Mouse (Mus musculus) left cerebral cortex, adult 2 months (tissue): ENCODE data around the gene Ifih1. TPM values are rescaled to one million over a fixed set of nuclear protein-coding genes. Genes with fewer than 3 reads are reported as not detected.
A peak's percentile ranks its signal among the peaks of the same experiment; 100 is the strongest.

Experiments
- DNase-seq, 2 experiments: peaks; one replicate each; pipeline ENCODE4 v3.0.0; 2021 to 2022; ENCODE audit warnings: low spot score in 2 of 2, mixed read lengths in 1 of 2; ENCODE audit errors: extremely low spot score in 1 of 2
- H3K27ac ChIP-seq: fragments of 200-600 bp; 2 replicates; pipeline ENCODE4 v1.8.1; 2022
- H3K4me3 ChIP-seq: fragments of 200-600 bp; 2 replicates; pipeline ENCODE4 v1.8.1; 2022
- CTCF ChIP-seq: fragments of 200-600 bp; IDR thresholded peaks from 2 replicates; pipeline ENCODE4 v1.8.1; 2022; ENCODE audit warnings: antibody characterized with exemption, mild to moderate bottlenecking, moderate library complexity
- intact Hi-C: fragments of 180-260 bp; cut with DNase I; formaldehyde crosslinking; loops from one replicate; pipeline ENCODE4 v1.15.1; 2025
- long read RNA-seq, 2 experiments: library from polyadenylated mRNA; stranded (forward); transcript quantifications; one replicate each; pipeline ENCODE4 v2.0.0; 2021; ENCODE audit warnings: borderline mapping rate in 2 of 2
- total RNA-seq, 2 experiments: library from RNA; stranded (reverse); gene quantifications; 2 replicates each; pipeline ENCODE4 v1.2.3; 2021

The Ifih1 gene
- 1 to 10 TPM; 2.6 TPM for total RNA-seq
- long read RNA-seq, experiment 1, full-length matches to known transcripts = 3 of 6 reads
- long read RNA-seq, experiment 1, partial matches to known transcripts = 0 of 6 reads
- long read RNA-seq, experiment 1, other reads (novel, unspliced or antisense) = 3 of 6 reads
- long read RNA-seq, experiment 2, full-length matches to known transcripts = 4 of 5 reads
- long read RNA-seq, experiment 2, partial matches to known transcripts = 0 of 5 reads
- long read RNA-seq, experiment 2, other reads (novel, unspliced or antisense) = 1 of 5 reads

- peak; percentile 44 for TF ChIP-seq CTCF
- Histone ChIP-seq H3K27ac (peak within 1 kb of the TSS; percentile 72), H3K4me3 (peak within 1 kb of the TSS; percentile 59)
- intact Hi-C loops = no loop called here
- DNase-seq = peak in 1 of 2 experiments; percentile 32
Observed at GRCm38 (mm10) chr2:62646014-62646645, at the start of gene Ifih1. TSS of gene Ifih1 (minus strand) at chr2:62646255.

GRCm38 (mm10) chr2:62685934-62686333, 39.9 kb upstream of the Ifih1 start:
- intact Hi-C loops = no loop called here

GRCm38 (mm10) chr2:62684989-62685595, 39.0 kb upstream of the Ifih1 start:
- H3K4me3 ChIP-seq = no peak overlapping the region
- intact Hi-C loops = loop anchor here (5.0 kb wide), 2 partner anchors 57 to 497 kb away; partner anchors contain the start of gene Kcnh7
- DNase-seq = no peak
- H3K27ac ChIP-seq = peak overlapping the region; percentile 76
- no peak for TF ChIP-seq CTCF

More at GRCm38 (mm10) chr2:62685934-62686333, 39.9 kb upstream of the Ifih1 start:
- no peak for DNase-seq
- Histone ChIP-seq H3K4me3 (no peak overlapping the region), H3K27ac (peak overlapping the region; percentile 76)
- no peak for TF ChIP-seq CTCF

GRCm38 (mm10) chr2:62681667-62682066, 35.6 kb upstream of the Ifih1 start:
- DNase-seq = peak; percentile 24 to 43
- peak overlapping the region; percentile 66 for H3K27ac ChIP-seq
- intact Hi-C loops = loop anchor here (2.0 to 5.0 kb wide), 3 partner anchors 61 to 501 kb away; partner anchors contain the start of gene Kcnh7

GRCm38 (mm10) chr2:62672788-62673187, 26.7 kb upstream of the Ifih1 start:
- intact Hi-C loops = no loop called here
- H3K4me3 ChIP-seq = no peak overlapping the region
- H3K27ac ChIP-seq = no peak overlapping the region
- TF ChIP-seq CTCF = no peak
- DNase-seq = no peak

More at GRCm38 (mm10) chr2:62681667-62682066, 35.6 kb upstream of the Ifih1 start:
- no peak overlapping the region for H3K4me3 ChIP-seq
- no peak for TF ChIP-seq CTCF

GRCm38 (mm10) chr2:62670767-62671166, 24.7 kb upstream of the Ifih1 start:
- intact Hi-C loops = no loop called here
- TF ChIP-seq CTCF = no peak
- no peak for DNase-seq
- no peak overlapping the region for H3K4me3 ChIP-seq
- no peak overlapping the region for H3K27ac ChIP-seq

- TF ChIP-seq CTCF = no peak
- Histone ChIP-seq H3K4me3 (no peak overlapping the region), H3K27ac (no peak overlapping the region)
- intact Hi-C loops = no loop called here
- DNase-seq = no peak
Observed at GRCm38 (mm10) chr2:62670301-62670700, 24.2 kb upstream of the Ifih1 start.

GRCm38 (mm10) chr2:62669848-62670247, 23.8 kb upstream of the Ifih1 start:
- Histone ChIP-seq H3K4me3 (no peak overlapping the region), H3K27ac (no peak overlapping the region)
- TF ChIP-seq CTCF = no peak
- DNase-seq = no peak
- intact Hi-C loops = no loop called here

- no peak overlapping the region for H3K4me3 ChIP-seq
- TF ChIP-seq CTCF = no peak
- intact Hi-C loops = no loop called here
- no peak for DNase-seq
- no peak overlapping the region for H3K27ac ChIP-seq
Observed at GRCm38 (mm10) chr2:62665536-62665935, 19.5 kb upstream of the Ifih1 start.

- intact Hi-C loops = no loop called here
- Histone ChIP-seq H3K4me3 (peak overlapping the region; percentile 81), H3K27ac (no peak overlapping the region)
- DNase-seq = no peak
- TF ChIP-seq CTCF = no peak
Observed at GRCm38 (mm10) chr2:62664839-62665238, 18.8 kb upstream of the Ifih1 start.

- peak; percentile 77 to 82 for DNase-seq
- Histone ChIP-seq H3K4me3 (peak within 1 kb of the TSS; percentile 81), H3K27ac (peak within 1 kb of the TSS; percentile 54)
- no peak for TF ChIP-seq CTCF
- intact Hi-C loops = no loop called here
Observed at GRCm38 (mm10) chr2:62664135-62664670, 18.1 kb upstream of the Ifih1 start, which contains the start of gene Gca. TSS of gene Gca (plus strand) at chr2:62664285.

GRCm38 (mm10) chr2:62662560-62662959, 16.5 kb upstream of the Ifih1 start:
- no peak overlapping the region for H3K4me3 ChIP-seq
- TF ChIP-seq CTCF = no peak
- DNase-seq = no peak
- intact Hi-C loops = no loop called here
- no peak overlapping the region for H3K27ac ChIP-seq
